Mouse (Mus musculus): ENCODE measurements around the gene Eps8l1. TPM values are rescaled to one million over a fixed set of nuclear protein-coding genes. Genes with fewer than 3 reads are reported as not detected.
A peak's percentile ranks its signal among the peaks of the same experiment; 100 is the strongest.

Eps8l1 gene
- polyA plus RNA-seq, 1 experiment, result 12.7 TPM

DNA sequence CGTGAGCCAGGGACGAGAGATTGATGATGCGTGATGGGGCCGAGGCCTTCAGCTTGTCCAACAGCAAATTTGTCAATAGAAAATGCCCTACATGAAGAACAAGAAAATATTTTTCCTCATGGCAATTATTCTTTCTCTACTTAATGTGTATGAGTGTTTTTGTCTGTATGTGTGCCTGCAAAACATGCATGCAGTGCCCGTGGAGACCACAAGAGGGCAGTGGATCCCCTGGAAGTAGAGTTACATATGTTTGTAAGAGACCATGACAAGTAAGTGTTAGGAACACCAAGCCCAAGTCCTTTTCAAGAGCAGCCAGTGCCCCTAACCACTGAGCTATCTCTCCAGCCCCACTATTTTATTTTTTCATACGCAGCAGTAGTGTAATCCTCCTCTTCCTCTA, 28.9 kb upstream of the Eps8l1 start:
- Histone ChIP-seq H3K27me3 (replicated peaks; ENCODE audit: control insufficient read depth, insufficient read depth, low read length) (no peaks in the 10 kb centered on the region), H3K36me3 (ENCODE audit: control insufficient read depth, insufficient read depth, low read length) (no peaks in the 10 kb centered on the region; the same call in 1 of the 2 replicates)

DNA sequence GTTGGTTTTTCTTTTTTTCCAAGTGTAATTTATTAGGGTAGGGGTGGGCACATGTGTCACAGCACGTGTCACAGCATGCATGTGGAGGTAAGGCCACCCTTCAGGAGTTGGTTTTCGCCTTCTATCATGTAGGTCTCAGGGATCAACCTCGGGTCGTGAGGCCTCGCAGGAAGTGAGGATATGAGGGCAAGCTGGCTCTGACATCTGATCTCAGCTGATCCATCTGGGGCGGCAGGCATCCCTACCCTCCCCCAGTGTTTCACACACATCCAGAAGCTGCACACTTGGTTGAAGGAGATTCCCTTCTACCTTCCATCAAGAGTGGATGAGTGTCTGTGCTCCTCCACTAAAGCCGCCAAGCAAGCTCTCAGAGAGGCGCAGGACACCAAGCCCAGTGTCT, 28.4 kb upstream of the Eps8l1 start:
- Histone ChIP-seq H3K36me3 (ENCODE audit: control insufficient read depth, insufficient read depth, low read length) (no peaks in the 10 kb centered on the region; the same call in 1 of the 2 replicates), H3K4me1 (ENCODE audit: control insufficient read depth, insufficient read depth, low read length) (no peaks in the 10 kb centered on the region), H3K27me3 (replicated peaks; ENCODE audit: control insufficient read depth, insufficient read depth, low read length) (no peaks in the 10 kb centered on the region), H3K4me3 (ENCODE audit: insufficient read depth, low read depth, low read length) (no peak overlapping the region), H3K27ac (ENCODE audit: insufficient read depth, low read depth, low read length) (no peak overlapping the region)
- DNase-seq, result no peak
- WGBS, result 74% methylated on average over 8 of the region's 8 CpGs
- TF ChIP-seq CTCF (conservative IDR thresholded peaks at IDR 0.05; ENCODE audit: insufficient read depth, insufficient read length, low read depth, low read length) (no peak), POLR2A (IDR thresholded peaks at IDR 0.05; ENCODE audit: low read depth, low read length) (no peak)

More for the DNA sequence above, 28.9 kb upstream of the Eps8l1 start:
- H3K27ac ChIP-seq (ENCODE audit: insufficient read depth, low read depth, low read length), result no peak overlapping the region
- H3K4me3 ChIP-seq (ENCODE audit: insufficient read depth, low read depth, low read length), result no peak overlapping the region
- peak; percentile 78 for DNase-seq
- no peak for TF ChIP-seq POLR2A (IDR thresholded peaks at IDR 0.05; ENCODE audit: low read depth, low read length)
- peak; percentile 88 for TF ChIP-seq CTCF (conservative IDR thresholded peaks at IDR 0.05; ENCODE audit: insufficient read depth, insufficient read length, low read depth, low read length)
- H3K4me1 ChIP-seq (ENCODE audit: control insufficient read depth, insufficient read depth, low read length), result no peaks in the 10 kb centered on the region
- WGBS, result 82% methylated on average over 6 of the region's 6 CpGs

DNA sequence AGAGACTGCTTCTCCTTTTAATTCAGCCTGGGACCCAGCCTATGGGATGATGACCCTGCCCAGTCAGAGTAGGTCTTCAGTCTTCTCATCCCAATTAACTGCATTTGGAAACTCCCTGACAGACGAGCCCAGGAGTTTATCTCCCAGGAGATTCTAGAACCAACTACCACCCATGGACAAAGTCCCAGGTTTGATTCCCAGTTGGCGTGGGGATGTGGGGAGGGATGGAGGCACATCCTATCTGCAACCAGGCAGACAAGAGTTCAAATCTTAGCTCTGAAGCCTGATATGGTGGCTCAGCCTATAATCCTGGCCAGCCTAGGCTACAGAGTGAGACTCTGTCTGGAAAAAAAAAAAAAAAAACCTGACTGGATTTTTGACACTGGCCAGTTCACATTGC, 22.8 kb upstream of the Eps8l1 start:
- Histone ChIP-seq H3K4me3 (ENCODE audit: insufficient read depth, low read depth, low read length) (no peak overlapping the region), H3K27ac (ENCODE audit: insufficient read depth, low read depth, low read length) (no peak overlapping the region), H3K36me3 (ENCODE audit: control insufficient read depth, insufficient read depth, low read length) (peaks cover 4% of the 10 kb centered on the region), H3K27me3 (replicated peaks; ENCODE audit: control insufficient read depth, insufficient read depth, low read length) (no peaks in the 10 kb centered on the region), H3K4me1 (ENCODE audit: control insufficient read depth, insufficient read depth, low read length) (no peaks in the 10 kb centered on the region)
- TF ChIP-seq POLR2A (IDR thresholded peaks at IDR 0.05; ENCODE audit: low read depth, low read length) (no peak), CTCF (conservative IDR thresholded peaks at IDR 0.05; ENCODE audit: insufficient read depth, insufficient read length, low read depth, low read length) (no peak)
- DNase-seq, result no peak
- WGBS, result 93% methylated on average over 2 of the region's 2 CpGs

DNA sequence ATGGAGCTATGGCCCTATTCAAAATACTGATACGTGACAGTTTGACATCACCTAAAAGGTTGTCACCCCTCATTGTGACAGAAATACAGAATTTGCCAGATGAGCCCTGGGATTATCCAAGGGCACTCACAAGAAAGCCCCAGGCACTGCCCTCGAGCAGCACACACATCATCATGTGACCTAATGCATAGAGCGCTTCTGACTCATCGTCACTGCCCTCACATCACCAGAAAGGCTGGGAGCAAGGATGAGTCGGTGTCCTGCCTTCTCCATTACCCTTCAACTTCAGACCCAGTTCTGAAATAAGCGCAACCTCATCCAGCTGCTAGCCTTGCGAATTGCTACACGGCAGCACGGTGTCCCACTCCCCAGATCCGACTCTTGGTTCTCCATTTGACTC, 19.9 kb upstream of the Eps8l1 start:
- WGBS, result 93% methylated on average over 10 of the region's 10 CpGs
- no peak for DNase-seq
- no peak for TF ChIP-seq POLR2A (IDR thresholded peaks at IDR 0.05; ENCODE audit: low read depth, low read length)
- no peak for TF ChIP-seq CTCF (conservative IDR thresholded peaks at IDR 0.05; ENCODE audit: insufficient read depth, insufficient read length, low read depth, low read length)
- H3K4me1 ChIP-seq (ENCODE audit: control insufficient read depth, insufficient read depth, low read length), result peaks cover 2% of the 10 kb centered on the region; the same call in 1 of the 2 replicates
- no peak overlapping the region for H3K27ac ChIP-seq (ENCODE audit: insufficient read depth, low read depth, low read length)
- H3K36me3 ChIP-seq (ENCODE audit: control insufficient read depth, insufficient read depth, low read length), result peaks cover 4% of the 10 kb centered on the region
- H3K27me3 ChIP-seq (replicated peaks; ENCODE audit: control insufficient read depth, insufficient read depth, low read length), result no peaks in the 10 kb centered on the region
- H3K4me3 ChIP-seq (ENCODE audit: insufficient read depth, low read depth, low read length), result no peak overlapping the region

DNA sequence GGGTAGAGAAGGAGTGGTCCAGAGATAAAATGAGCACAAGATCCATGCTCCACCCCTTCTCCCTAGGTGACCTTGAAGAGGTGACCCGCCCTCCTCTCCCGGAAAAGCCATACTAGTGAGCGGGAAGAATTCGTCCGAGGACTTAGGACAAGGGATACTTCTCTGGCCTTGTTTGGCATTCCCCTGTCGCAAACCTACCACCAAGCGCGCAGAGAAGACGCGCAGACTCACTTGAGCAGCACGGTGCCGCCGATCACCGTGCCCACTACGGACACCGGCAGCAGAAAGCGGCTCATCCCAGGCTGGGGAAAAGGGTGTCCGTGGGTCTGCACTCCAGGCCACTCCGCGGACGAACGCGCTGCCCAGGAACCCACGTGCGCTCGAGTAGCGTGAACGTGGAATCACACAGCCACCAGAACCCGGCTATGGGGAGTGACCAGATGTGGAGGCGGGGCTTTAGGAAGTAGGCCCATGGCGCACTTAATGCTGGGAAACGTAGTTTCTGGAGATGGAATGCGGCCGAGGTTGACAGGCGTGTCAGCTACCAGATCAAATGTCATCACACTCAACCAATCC, 15.2 kb upstream of the Eps8l1 start, which contains the start of gene Rdh13:
Gene Rdh13, minus strand, starts transcription at position 434 of the 576 bp plus-strand sequence.
- peaks cover 4% of the 10 kb centered on the region for H3K36me3 ChIP-seq (ENCODE audit: control insufficient read depth, insufficient read depth, low read length)
- H3K27ac ChIP-seq (ENCODE audit: insufficient read depth, low read depth, low read length), result peak within 1 kb of the TSS; percentile 94
- no peaks in the 10 kb centered on the region for H3K27me3 ChIP-seq (replicated peaks; ENCODE audit: control insufficient read depth, insufficient read depth, low read length)
- TF ChIP-seq CTCF (conservative IDR thresholded peaks at IDR 0.05; ENCODE audit: insufficient read depth, insufficient read length, low read depth, low read length) (0 out of 2 replicates have a peak, but pooled peaks have one; percentile 0), POLR2A (IDR thresholded peaks at IDR 0.05; ENCODE audit: low read depth, low read length) (peak; percentile 37)
- WGBS, result under 1% methylated on average over 35 of the region's 35 CpGs
- H3K4me1 ChIP-seq (ENCODE audit: control insufficient read depth, insufficient read depth, low read length), result peaks cover 2% of the 10 kb centered on the region; the same call in 1 of the 2 replicates
- H3K4me3 ChIP-seq (ENCODE audit: insufficient read depth, low read depth, low read length), result peak within 1 kb of the TSS; percentile 95
- DNase-seq, result peak; percentile 96

DNA sequence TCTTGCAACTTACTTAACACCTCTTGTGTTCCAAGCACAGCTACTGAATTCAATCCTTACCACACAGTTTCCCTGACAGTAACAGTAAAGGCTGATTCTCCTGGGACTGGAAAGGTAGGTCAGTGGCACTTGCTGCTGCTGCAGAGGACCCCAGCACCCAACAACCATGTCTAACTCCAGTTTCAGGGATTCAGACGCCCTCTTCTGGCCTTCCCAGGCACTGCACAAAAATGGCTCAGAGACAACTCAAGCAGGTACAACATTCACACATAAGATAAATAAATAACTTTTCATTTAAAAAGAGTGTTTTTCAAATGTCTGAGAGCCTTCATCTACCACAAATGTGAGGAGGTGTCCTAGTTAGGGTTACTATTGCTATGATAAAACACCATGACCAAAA, 13.3 kb upstream of the Eps8l1 start:
- TF ChIP-seq CTCF (conservative IDR thresholded peaks at IDR 0.05; ENCODE audit: insufficient read depth, insufficient read length, low read depth, low read length) (peak; percentile 25), POLR2A (IDR thresholded peaks at IDR 0.05; ENCODE audit: low read depth, low read length) (no peak)
- Histone ChIP-seq H3K27ac (ENCODE audit: insufficient read depth, low read depth, low read length) (no peak overlapping the region), H3K4me3 (ENCODE audit: insufficient read depth, low read depth, low read length) (no peak overlapping the region), H3K27me3 (replicated peaks; ENCODE audit: control insufficient read depth, insufficient read depth, low read length) (no peaks in the 10 kb centered on the region), H3K4me1 (ENCODE audit: control insufficient read depth, insufficient read depth, low read length) (peaks cover 2% of the 10 kb centered on the region; the same call in 1 of the 2 replicates), H3K36me3 (ENCODE audit: control insufficient read depth, insufficient read depth, low read length) (peaks cover 2% of the 10 kb centered on the region; the same call in 1 of the 2 replicates)
- no peak for DNase-seq
- WGBS, result 17% methylated on average over 1 of the region's 1 CpGs

DNA sequence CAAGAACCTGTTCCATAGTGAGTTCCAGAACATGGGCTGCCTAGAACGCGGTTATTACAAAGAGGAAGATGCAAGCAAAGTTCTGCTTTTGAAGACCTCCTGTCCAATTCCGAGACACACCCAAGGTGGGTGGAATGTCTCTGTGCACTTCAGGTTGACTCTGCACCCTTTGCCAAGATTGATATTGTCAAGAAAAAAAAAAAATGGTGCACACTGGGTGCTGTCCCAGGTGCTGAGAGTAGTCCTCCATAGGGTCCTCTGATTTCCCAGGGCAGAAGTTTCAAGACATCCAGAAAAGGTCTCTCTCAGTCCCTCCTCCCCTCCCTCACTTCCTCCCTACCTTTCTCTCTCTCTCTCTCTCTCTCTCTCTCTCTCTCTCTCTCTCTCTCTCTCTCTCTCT, 12.0 kb upstream of the Eps8l1 start:
- H3K4me1 ChIP-seq (ENCODE audit: control insufficient read depth, insufficient read depth, low read length), result peaks cover 5% of the 10 kb centered on the region; the same call in 1 of the 2 replicates
- H3K36me3 ChIP-seq (ENCODE audit: control insufficient read depth, insufficient read depth, low read length), result no peaks in the 10 kb centered on the region
- H3K27ac ChIP-seq (ENCODE audit: insufficient read depth, low read depth, low read length), result no peak overlapping the region
- no peaks in the 10 kb centered on the region for H3K27me3 ChIP-seq (replicated peaks; ENCODE audit: control insufficient read depth, insufficient read depth, low read length)
- no peak overlapping the region for H3K4me3 ChIP-seq (ENCODE audit: insufficient read depth, low read depth, low read length)
- WGBS, result 88% methylated on average over 3 of the region's 3 CpGs
- DNase-seq, result no peak
- TF ChIP-seq CTCF (conservative IDR thresholded peaks at IDR 0.05; ENCODE audit: insufficient read depth, insufficient read length, low read depth, low read length) (no peak), POLR2A (IDR thresholded peaks at IDR 0.05; ENCODE audit: low read depth, low read length) (no peak)

Data from kidney, adult 2 months (tissue).